Mouse (Mus musculus) MEL (cell line): ENCODE data around the gene Ugt1a6b.

Experiments
- CTCF ChIP-seq, 3 experiments: IDR thresholded peaks in 2 of 3; conservative IDR thresholded peaks in 1 of 3; 2 replicates each; pipeline ENCODE4 v1.5.1; 2011 to 2012; ENCODE audit warnings: low read length in 3 of 3, low read depth in 2 of 3, mild to moderate bottlenecking in 2 of 3, improper control_type of control experiment in 1 of 3, inconsistent platforms in 1 of 3, mixed read lengths in 1 of 3, moderate library complexity in 1 of 3; ENCODE audit not compliant: control insufficient read depth in 1 of 3, insufficient read depth in 1 of 3, poor library complexity in 1 of 3, severe bottlenecking in 1 of 3
- EP300 ChIP-seq, 2 experiments: IDR thresholded peaks; 2 replicates each; pipeline ENCODE4 v1.6.1; 2011; ENCODE audit warnings: improper control_type of control experiment in 2 of 2, low read length in 2 of 2, low read depth in 1 of 2, mild to moderate bottlenecking in 1 of 2
- JUND ChIP-seq: IDR thresholded peaks from 2 replicates; pipeline ENCODE4 v1.6.1; 2011; ENCODE audit warnings: low read depth, mild to moderate bottlenecking, improper control_type of control experiment, low read length
- MAX ChIP-seq: IDR thresholded peaks from 2 replicates; pipeline ENCODE4 v1.6.1; 2011; ENCODE audit warnings: low read length, improper control_type of control experiment
- MYC ChIP-seq: IDR thresholded peaks from 2 replicates; pipeline ENCODE4 v1.6.1; 2011; ENCODE audit warnings: low read depth, mild to moderate bottlenecking, low read length, improper control_type of control experiment, moderate library complexity
- POLR2A ChIP-seq, 2 experiments: IDR thresholded peaks; 2 replicates each; pipeline ENCODE4 v1.6.1; 2011 to 2012; ENCODE audit warnings: low read length in 2 of 2, mild to moderate bottlenecking in 2 of 2, control low read depth in 1 of 2, improper control_type of control experiment in 1 of 2, low read depth in 1 of 2, moderate library complexity in 1 of 2; ENCODE audit not compliant: control insufficient read depth in 1 of 2, insufficient read depth in 1 of 2, poor library complexity in 1 of 2
- RAD21 ChIP-seq: IDR thresholded peaks from 2 replicates; pipeline ENCODE4 v1.6.1; 2011; ENCODE audit warnings: mild to moderate bottlenecking, low read depth, low read length, improper control_type of control experiment
- TAL1 ChIP-seq: IDR thresholded peaks from 2 replicates; pipeline ENCODE4 v1.6.1; 2012; ENCODE audit warnings: mild to moderate bottlenecking, inconsistent platforms, low read length, moderate library complexity, mixed read lengths
- TBP ChIP-seq: IDR thresholded peaks from 2 replicates; pipeline ENCODE4 v1.8.0; 2011; ENCODE audit warnings: low read depth, low read length, improper control_type of control experiment
- TCF12 ChIP-seq: IDR thresholded peaks from 2 replicates; pipeline ENCODE4 v1.6.1; 2014; ENCODE audit warnings: low read depth, mild to moderate bottlenecking, inconsistent platforms, low read length, improper control_type of control experiment, moderate library complexity
- UBTF ChIP-seq: IDR thresholded peaks from 2 replicates; pipeline ENCODE4 v1.6.1; 2012; ENCODE audit warnings: low read depth, mild to moderate bottlenecking, inconsistent platforms, low read length, improper control_type of control experiment, moderate library complexity, borderline replicate concordance; ENCODE audit not compliant: insufficient read depth
- ZC3H11A ChIP-seq: IDR thresholded peaks from 2 replicates; pipeline ENCODE4 v1.6.1; 2012; ENCODE audit warnings: low read depth, mild to moderate bottlenecking, inconsistent platforms, low read length, improper control_type of control experiment

GRCm38 (mm10) chr1:88256886-88257663 is 154.0 kb downstream of the Ugt1a6b start:
- TF ChIP-seq TCF12 (no peak), UBTF (no peak), TAL1 (no peak), JUND (no peak), POLR2A (IDR thresholded peaks at IDR 0.05; ENCODE audit: control insufficient read depth in 1 of 2, insufficient read depth in 1 of 2, low read depth in 1 of 2, low read length in 2 of 2, poor library complexity in 1 of 2) (no peak), ZC3H11A (no peak), CTCF (IDR thresholded peaks at IDR 0.05 in 2 of 3, conservative IDR thresholded peaks at IDR 0.05 in 1 of 3; ENCODE audit: control insufficient read depth in 1 of 3, insufficient read depth in 1 of 3, low read depth in 2 of 3, low read length in 3 of 3, poor library complexity in 1 of 3, severe bottlenecking in 1 of 3) (no peak), EP300 (IDR thresholded peaks at IDR 0.05; ENCODE audit: low read depth in 1 of 2, low read length in 2 of 2) (no peak), MAX (no peak), MYC (no peak), TBP (no peak), RAD21 (no peak)
